Mouse (Mus musculus): ENCODE data around the gene Wdr62. TPM values are rescaled to one million over a fixed set of nuclear protein-coding genes. Genes with fewer than 3 reads are reported as not detected.

The Wdr62 gene
- polyA plus RNA-seq, 1 experiment from 2014 or later: 7.3 TPM

GRCm38 (mm10) chr7:30291215-30292131 is 11.3 kb upstream of the Wdr62 start, which contains the start of gene Clip3:
Gene Clip3, plus strand, starts transcription at chr7:30291728.
- H3K9ac ChIP-seq (ENCODE audit: low read depth, low read length): peak within 1 kb of the TSS; percentile 78
- H3K9me3 ChIP-seq (ENCODE audit: control insufficient read depth, low read length): no peaks in the 10 kb centered on the region
- H3K27ac ChIP-seq (ENCODE audit: low read length): peak within 1 kb of the TSS; percentile 49
- 8% methylated on average over 34 of the region's 35 CpGs for WGBS
- H3K4me3 ChIP-seq (ENCODE audit: low read length): peak within 1 kb of the TSS; percentile 62
- 0 out of 2 replicates have a peak, but pooled peaks cover 5% of the 10 kb centered on the region for H3K4me1 ChIP-seq (ENCODE audit: control insufficient read depth, insufficient read depth, low read length)
- H3K27me3 ChIP-seq (replicated peaks; ENCODE audit: control insufficient read depth, insufficient read depth, low read length): no peaks in the 10 kb centered on the region
- peak; percentile 76 for ATAC-seq
- H3K4me2 ChIP-seq (ENCODE audit: low read depth, low read length): peak within 1 kb of the TSS; percentile 59
- no peaks in the 10 kb centered on the region for H3K36me3 ChIP-seq (ENCODE audit: control insufficient read depth, insufficient read depth, low read length)

GRCm38 (mm10) chr7:30289714-30290399 is 9.6 kb upstream of the Wdr62 start:
- ATAC-seq: 0 out of 2 replicates have a peak, but pooled peaks have one; percentile 15
- WGBS: 66% methylated on average over 10 of the region's 10 CpGs
- H3K27ac ChIP-seq (ENCODE audit: low read length): no peak overlapping the region

GRCm38 (mm10) chr7:30289071-30289713 is 9.0 kb upstream of the Wdr62 start:
- H3K4me1 ChIP-seq (ENCODE audit: control insufficient read depth, insufficient read depth, low read length): 0 out of 2 replicates have a peak, but pooled peaks cover 5% of the 10 kb centered on the region
- H3K27me3 ChIP-seq (replicated peaks; ENCODE audit: control insufficient read depth, insufficient read depth, low read length): no peaks in the 10 kb centered on the region
- no peak overlapping the region for H3K4me2 ChIP-seq (ENCODE audit: low read depth, low read length)
- H3K27ac ChIP-seq (ENCODE audit: low read length): no peak overlapping the region
- WGBS: 68% methylated on average over 7 of the region's 7 CpGs
- no peak overlapping the region for H3K9ac ChIP-seq (ENCODE audit: low read depth, low read length)
- ATAC-seq: no peak
- H3K36me3 ChIP-seq (ENCODE audit: control insufficient read depth, insufficient read depth, low read length): no peaks in the 10 kb centered on the region
- no peak overlapping the region for H3K4me3 ChIP-seq (ENCODE audit: low read length)
- H3K9me3 ChIP-seq (ENCODE audit: control insufficient read depth, low read length): no peaks in the 10 kb centered on the region

More at GRCm38 (mm10) chr7:30289714-30290399, 9.6 kb upstream of the Wdr62 start:
- Histone ChIP-seq H3K4me3 (ENCODE audit: low read length) (no peak overlapping the region), H3K9ac (ENCODE audit: low read depth, low read length) (no peak overlapping the region), H3K36me3 (ENCODE audit: control insufficient read depth, insufficient read depth, low read length) (no peaks in the 10 kb centered on the region), H3K4me2 (ENCODE audit: low read depth, low read length) (no peak overlapping the region), H3K4me1 (ENCODE audit: control insufficient read depth, insufficient read depth, low read length) (0 out of 2 replicates have a peak, but pooled peaks cover 5% of the 10 kb centered on the region), H3K27me3 (replicated peaks; ENCODE audit: control insufficient read depth, insufficient read depth, low read length) (no peaks in the 10 kb centered on the region), H3K9me3 (ENCODE audit: control insufficient read depth, low read length) (no peaks in the 10 kb centered on the region)

GRCm38 (mm10) chr7:30288046-30288445 is 7.8 kb upstream of the Wdr62 start:
- no peaks in the 10 kb centered on the region for H3K36me3 ChIP-seq (ENCODE audit: control insufficient read depth, insufficient read depth, low read length)
- H3K27ac ChIP-seq (ENCODE audit: low read length): no peak overlapping the region
- H3K4me3 ChIP-seq (ENCODE audit: low read length): no peak overlapping the region
- H3K4me2 ChIP-seq (ENCODE audit: low read depth, low read length): no peak overlapping the region
- H3K9ac ChIP-seq (ENCODE audit: low read depth, low read length): no peak overlapping the region
- no peak for ATAC-seq
- WGBS: 63% methylated on average over 6 of the region's 6 CpGs
- 0 out of 2 replicates have a peak, but pooled peaks cover 5% of the 10 kb centered on the region for H3K4me1 ChIP-seq (ENCODE audit: control insufficient read depth, insufficient read depth, low read length)
- H3K27me3 ChIP-seq (replicated peaks; ENCODE audit: control insufficient read depth, insufficient read depth, low read length): no peaks in the 10 kb centered on the region
- H3K9me3 ChIP-seq (ENCODE audit: control insufficient read depth, low read length): no peaks in the 10 kb centered on the region

GRCm38 (mm10) chr7:30286701-30287410 is 6.6 kb upstream of the Wdr62 start:
- no peak for ATAC-seq
- Histone ChIP-seq H3K27ac (ENCODE audit: low read length) (no peak overlapping the region), H3K4me1 (ENCODE audit: control insufficient read depth, insufficient read depth, low read length) (0 out of 2 replicates have a peak, but pooled peaks cover under 1% of the 10 kb centered on the region), H3K4me2 (ENCODE audit: low read depth, low read length) (no peak overlapping the region), H3K9ac (ENCODE audit: low read depth, low read length) (no peak overlapping the region), H3K4me3 (ENCODE audit: low read length) (no peak overlapping the region), H3K27me3 (replicated peaks; ENCODE audit: control insufficient read depth, insufficient read depth, low read length) (no peaks in the 10 kb centered on the region), H3K9me3 (ENCODE audit: control insufficient read depth, low read length) (no peaks in the 10 kb centered on the region), H3K36me3 (ENCODE audit: control insufficient read depth, insufficient read depth, low read length) (no peaks in the 10 kb centered on the region)
- 67% methylated on average over 8 of the region's 8 CpGs for WGBS

GRCm38 (mm10) chr7:30282740-30283139 is 2.5 kb upstream of the Wdr62 start:
- no peaks in the 10 kb centered on the region for H3K36me3 ChIP-seq (ENCODE audit: control insufficient read depth, insufficient read depth, low read length)
- no peak overlapping the region for H3K27ac ChIP-seq (ENCODE audit: low read length)
- 81% methylated on average over 7 of the region's 7 CpGs for WGBS
- H3K4me2 ChIP-seq (ENCODE audit: low read depth, low read length): no peak overlapping the region
- H3K27me3 ChIP-seq (replicated peaks; ENCODE audit: control insufficient read depth, insufficient read depth, low read length): no peaks in the 10 kb centered on the region
- ATAC-seq: no peak
- no peak overlapping the region for H3K4me3 ChIP-seq (ENCODE audit: low read length)
- no peak overlapping the region for H3K9ac ChIP-seq (ENCODE audit: low read depth, low read length)
- H3K9me3 ChIP-seq (ENCODE audit: control insufficient read depth, low read length): no peaks in the 10 kb centered on the region
- H3K4me1 ChIP-seq (ENCODE audit: control insufficient read depth, insufficient read depth, low read length): peaks cover 7% of the 10 kb centered on the region; the same call in 1 of the 2 replicates

- Histone ChIP-seq H3K4me2 (ENCODE audit: low read depth, low read length) (no peak overlapping the region), H3K27me3 (replicated peaks; ENCODE audit: control insufficient read depth, insufficient read depth, low read length) (no peaks in the 10 kb centered on the region), H3K36me3 (ENCODE audit: control insufficient read depth, insufficient read depth, low read length) (no peaks in the 10 kb centered on the region), H3K27ac (ENCODE audit: low read length) (no peak overlapping the region), H3K9ac (ENCODE audit: low read depth, low read length) (no peak overlapping the region), H3K4me1 (ENCODE audit: control insufficient read depth, insufficient read depth, low read length) (peaks cover 7% of the 10 kb centered on the region; the same call in 1 of the 2 replicates), H3K4me3 (ENCODE audit: low read length) (no peak overlapping the region), H3K9me3 (ENCODE audit: control insufficient read depth, low read length) (no peaks in the 10 kb centered on the region)
- no peak for ATAC-seq
- 66% methylated on average over 4 of the region's 4 CpGs for WGBS
Observed at GRCm38 (mm10) chr7:30281522-30281921, 1.3 kb upstream of the Wdr62 start.

- H3K4me3 ChIP-seq (ENCODE audit: low read length): peak overlapping the region; percentile 82
- ATAC-seq: peak; percentile 86
- no peaks in the 10 kb centered on the region for H3K9me3 ChIP-seq (ENCODE audit: control insufficient read depth, low read length)
- H3K9ac ChIP-seq (ENCODE audit: low read depth, low read length): peak overlapping the region; percentile 57
- H3K27ac ChIP-seq (ENCODE audit: low read length): peak overlapping the region; percentile 99
- H3K27me3 ChIP-seq (replicated peaks; ENCODE audit: control insufficient read depth, insufficient read depth, low read length): no peaks in the 10 kb centered on the region
- H3K4me2 ChIP-seq (ENCODE audit: low read depth, low read length): peak overlapping the region; percentile 93
- under 1% methylated on average over 20 of the region's 20 CpGs for WGBS
- H3K36me3 ChIP-seq (ENCODE audit: control insufficient read depth, insufficient read depth, low read length): no peaks in the 10 kb centered on the region
- peaks cover 7% of the 10 kb centered on the region; the same call in 1 of the 2 replicates for H3K4me1 ChIP-seq (ENCODE audit: control insufficient read depth, insufficient read depth, low read length)
Observed at GRCm38 (mm10) chr7:30280670-30281138, 485 bp upstream of the Wdr62 start.

Measured in intestine, embryonic 16.5 days (tissue).